Mouse (Mus musculus): ENCODE measurements around the gene Olfr205.

GRCm38 (mm10) chr16:59298581-59298980 is 32.4 kb downstream of the Olfr205 start, which contains the start of gene Olfr203:
- TF ChIP-seq CTCF (IDR thresholded peaks at IDR 0.05; ENCODE audit: control insufficient read depth, insufficient read depth, insufficient replicate concordance, low read depth, low read length), result no peak
- no peak for TF ChIP-seq POLR2A (IDR thresholded peaks at IDR 0.05; ENCODE audit: control insufficient read depth, low read depth, low read length)

All from testis, adult 2 months (tissue).